Comparison of ENCODE assay signal across 12 mouse cellular contexts in the genomic region with DNA sequence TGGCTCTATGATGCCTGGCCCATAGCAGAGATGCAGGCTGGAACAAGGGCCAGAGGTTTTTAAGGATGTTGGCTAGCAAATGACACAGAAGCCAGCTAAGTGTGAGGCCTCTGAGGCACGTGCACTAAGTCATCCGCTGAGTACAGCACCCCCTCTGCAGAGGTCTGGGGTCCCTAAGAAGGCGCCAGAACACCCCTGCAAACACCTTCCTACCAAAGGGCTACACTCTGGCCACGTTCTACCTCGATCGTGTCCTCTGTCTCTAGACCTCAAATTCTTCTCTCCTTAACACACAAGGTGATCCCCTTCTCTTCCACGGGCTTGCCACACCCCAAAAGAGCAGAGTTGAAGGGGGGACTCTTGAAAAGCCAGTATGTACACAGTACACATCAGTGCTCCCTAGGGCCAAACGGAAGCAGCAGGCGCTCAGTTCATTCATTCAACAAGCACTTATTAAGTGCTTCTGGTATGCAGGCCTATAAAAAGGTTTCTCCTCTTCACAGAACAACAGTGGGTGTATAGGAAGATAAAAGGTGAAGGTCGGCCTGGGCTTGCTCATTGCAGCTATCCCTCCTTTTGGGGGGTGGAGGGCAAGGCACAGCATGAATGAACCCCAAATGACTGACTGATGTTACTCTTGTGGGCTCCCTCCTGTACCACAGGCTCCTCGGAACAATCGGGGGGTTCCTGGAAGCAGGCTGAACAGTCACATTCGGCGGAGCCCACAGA. TPM values are rescaled to one million over a fixed set of nuclear protein-coding genes. Genes with fewer than 3 reads are reported as not detected.
DNase-seq lines count a peak whose midpoint lies in the region; ATAC-seq lines count a peak whose summit lies in the region.
"Had no signal": no experiment of that assay in that cellular context is flagged by ENCODE, and none has a peak within 500 bp of the region (broad histone marks: within the 10 kb centered on the region; RNA-seq: fewer than 3 reads in every experiment).

No protein-coding gene starts in this region.

- H3K9me3 ChIP-seq in hindbrain, embryonic 10.5 days = no peaks in the 10 kb centered on the region
- H3K9me3 ChIP-seq in midbrain, embryonic 11.5 days (ENCODE audit: control insufficient read depth, low read length) = peaks cover 2% of the 10 kb centered on the region; the same call in 1 of the 2 replicates

- H3K27ac ChIP-seq in hindbrain, embryonic 10.5 days = peak overlapping the region; percentile 88
- H3K27ac ChIP-seq in midbrain, embryonic 11.5 days (ENCODE audit: low read depth, low read length) = peak overlapping the region; percentile 86

- no peaks in the 10 kb centered on the region for H3K27me3 ChIP-seq in hindbrain, embryonic 10.5 days (ENCODE audit: insufficient read depth, poor library complexity, severe bottlenecking)
- no peaks in the 10 kb centered on the region for H3K27me3 ChIP-seq in midbrain, embryonic 11.5 days (ENCODE audit: control insufficient read depth, insufficient read depth, low read length)

- ATAC-seq in midbrain, embryonic 11.5 days (ENCODE audit: low FRiP score) = peak; percentile 23; the same call in 1 of the 2 replicates
- ATAC-seq in CD4-positive, CD25-positive, alpha-beta regulatory T cell, adult 4 months = no peak

- peaks cover 9% of the 10 kb centered on the region; the same call in 1 of the 2 replicates for H3K36me3 ChIP-seq in hindbrain, embryonic 10.5 days
- H3K36me3 ChIP-seq in midbrain, embryonic 11.5 days (ENCODE audit: control insufficient read depth, insufficient read depth, low read length) = no peaks in the 10 kb centered on the region

- peak overlapping the region; percentile 2 for H3K9ac ChIP-seq in midbrain, embryonic 11.5 days (ENCODE audit: low read length)

- peaks cover 62% of the 10 kb centered on the region for H3K4me1 ChIP-seq in hindbrain, embryonic 10.5 days (replicated peaks)
- peaks cover 37% of the 10 kb centered on the region for H3K4me1 ChIP-seq in midbrain, embryonic 11.5 days (ENCODE audit: control insufficient read depth, insufficient read depth, low read length)

- WGBS in hindbrain, embryonic 10.5 days = 36% methylated on average over 14 of the region's 14 CpGs
- 29% methylated on average over 14 of the region's 14 CpGs for WGBS in midbrain, embryonic 11.5 days

- DNase-seq in retina, embryonic 14.5 days (ENCODE audit: low spot score) = peak; percentile 8
- DNase-seq in retina, postnatal 1 day = no peak
- DNase-seq in hindbrain, embryonic 10.5 days (ENCODE audit: low spot score) = no peak
- DNase-seq in midbrain, embryonic 11.5 days (ENCODE audit: low spot score, missing footprints) = peak; percentile 96
- DNase-seq in frontal cortex, postnatal 14 days (ENCODE audit: low spot score in 2 of 2) = no peak
- DNase-seq in right cerebral cortex, postnatal 10 days (ENCODE audit: low spot score in 2 of 2) = no peak
- DNase-seq: cerebellum, adult 8-10 months; gastrocnemius, postnatal 25 days; kidney, adult 2 months; thymus, postnatal 25 days had no signal

- peak overlapping the region; percentile 26 for H3K4me2 ChIP-seq in midbrain, embryonic 11.5 days

- H3K4me3 ChIP-seq in hindbrain, embryonic 10.5 days = peak overlapping the region; percentile 27; the same call in 1 of the 2 replicates
- no peak overlapping the region for H3K4me3 ChIP-seq in midbrain, embryonic 11.5 days (ENCODE audit: low read depth, low read length)
- H3K4me3 ChIP-seq: megakaryocyte, embryonic 14.5 days had no signal

RNA-seq across cellular contexts. Expression of gene Tcf7l1, which starts 59.1 kb away (rescaled TPM):
- polyA plus RNA-seq in hindbrain, embryonic 10.5 days (2016; fragmentation: Nextera tagmentation; extraction: Ambion mirVana) = 23.7 and 25.1 TPM in 2 replicates
- polyA plus RNA-seq in midbrain, embryonic 11.5 days (2014; fragmentation: Nextera tagmentation; extraction: Ambion mirVana) = 16.7 and 19.8 TPM in 2 replicates
- polyA plus RNA-seq in CD4-positive, CD25-positive, alpha-beta regulatory T cell, adult 4 months (2017; shearing (Covaris generic)) = 1 to 10 TPM; 2.0 to 2.3 TPM

Comparison
In these comparisons a context has a peak if more than half of its experiments do, and no peak if none do; other contexts are left out.
1. DNase-seq: peak in retina, embryonic 14.5 days (single experiment) and midbrain, embryonic 11.5 days (single experiment); none in retina, postnatal 1 day (single experiment), hindbrain, embryonic 10.5 days (single experiment), frontal cortex, postnatal 14 days (0 of 2) and right cerebral cortex, postnatal 10 days (0 of 2).